Mouse (Mus musculus) spleen, postnatal 36 days (tissue): ENCODE data around the gene Sell.
"Not testable (repeated sequence)": the region's sequence is repeated elsewhere in the genome, so short reads cannot be mapped to it uniquely, and the experiment has no call there.

Experiments used
- DNase-seq, 2 experiments: peaks; one replicate each; pipeline ENCODE4 v3.0.0; 2022; ENCODE audit warnings: low spot score in 2 of 2, mixed read lengths in 1 of 2

The Sell gene

DNA sequence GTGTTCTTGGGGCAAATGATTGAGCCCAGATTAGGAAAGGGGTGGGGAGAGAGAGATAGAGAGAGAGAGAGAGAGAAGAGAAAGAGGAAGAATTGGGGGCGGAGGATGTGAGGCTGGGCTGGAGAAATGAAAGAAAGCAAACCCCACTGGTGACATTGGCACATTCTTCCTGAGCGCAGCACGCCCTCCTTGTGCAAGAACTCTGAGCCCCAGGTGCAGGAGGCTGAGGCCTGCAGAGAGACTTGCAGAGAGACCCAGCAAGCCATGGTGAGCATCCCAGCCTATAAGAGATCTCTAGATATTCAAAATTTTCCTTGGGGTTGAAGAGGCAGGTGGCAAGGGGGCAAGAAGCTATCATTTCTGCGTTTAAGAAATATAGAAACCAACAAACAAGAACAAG, at the start of gene Sell:
TSS of gene Sell (plus strand) at position 58 of the 400 bp plus-strand sequence.
- peak; percentile 81 to 84 for DNase-seq

DNA sequence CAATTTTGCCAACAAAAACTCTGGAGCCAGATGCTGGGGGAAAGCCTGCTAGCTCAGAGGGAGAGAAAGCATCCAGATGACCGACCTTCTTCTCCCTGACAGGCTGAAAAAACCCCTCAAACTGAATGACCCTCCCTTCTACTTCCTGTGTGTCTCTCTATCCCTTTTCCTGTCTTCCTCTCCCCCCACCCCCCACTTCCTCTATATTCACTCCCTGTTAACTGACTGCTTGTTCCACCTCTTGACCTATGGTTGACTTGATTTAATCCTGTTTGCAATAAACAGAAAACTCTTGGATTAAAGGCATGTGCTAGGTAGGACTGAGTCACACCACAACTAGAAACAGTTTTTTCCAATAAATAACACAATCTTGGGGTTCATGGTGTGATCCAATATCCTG, 47.2 kb upstream of the Sell start:
- no peak for DNase-seq

DNA sequence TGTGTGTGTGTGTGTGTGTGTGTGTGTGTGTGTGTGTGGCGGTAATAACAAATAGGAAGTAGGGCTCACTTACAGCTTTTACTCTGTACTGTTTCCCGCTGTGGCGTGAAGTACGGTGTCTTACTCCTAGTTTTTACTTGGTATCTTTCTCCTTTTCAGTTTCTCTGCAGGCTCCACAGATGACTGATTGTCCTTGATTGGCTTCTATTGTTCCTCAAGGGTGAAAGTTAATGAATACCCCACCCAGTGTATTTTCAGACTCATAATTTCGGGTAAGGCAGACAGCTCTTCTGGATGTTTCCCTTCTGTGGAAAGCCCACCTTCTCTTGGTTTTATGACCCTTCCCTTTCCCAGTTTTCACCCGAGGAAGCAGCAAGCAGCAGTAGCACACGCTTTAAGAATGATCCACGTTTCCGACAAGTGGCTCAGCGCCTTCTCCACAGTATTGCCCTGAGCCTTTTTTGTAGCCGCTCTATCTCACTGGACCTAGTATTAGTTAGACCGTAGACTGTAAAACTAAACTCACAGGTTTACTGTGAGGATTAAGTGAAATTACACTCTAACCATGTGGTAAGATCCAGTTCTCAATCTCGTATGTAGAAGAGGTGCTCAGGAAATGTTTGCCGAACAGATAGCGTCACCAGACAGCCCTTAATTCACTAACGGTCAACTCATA, 43.4 kb upstream of the Sell start:
- DNase-seq, result no peak

GRCm38 (mm10) chr1:164019789-164020188, 42.0 kb upstream of the Sell start:
- DNase-seq, result no peak

DNA sequence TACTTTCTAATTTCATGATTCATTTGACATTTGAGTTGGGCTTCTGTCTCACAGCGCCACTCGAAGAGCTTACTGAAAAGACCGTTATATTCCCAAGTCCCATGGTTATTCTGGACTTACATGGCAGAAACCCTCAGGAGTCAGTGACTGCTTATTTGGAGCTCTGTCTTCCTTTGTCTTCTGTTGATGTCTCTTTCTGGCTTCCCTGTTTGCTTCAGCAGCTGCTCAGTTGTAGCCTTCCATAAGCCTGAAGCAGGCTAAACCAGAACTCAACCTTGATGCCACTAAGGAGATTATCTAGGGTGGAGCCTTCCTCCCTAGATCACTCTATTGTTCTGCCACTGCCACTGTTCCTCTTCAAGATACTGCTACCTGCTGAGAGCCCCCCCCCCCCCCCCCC, 41.0 kb upstream of the Sell start:
- not testable (repeated sequence) for DNase-seq

- DNase-seq, result not testable (repeated sequence)
Observed at GRCm38 (mm10) chr1:164022106-164022505, 39.7 kb upstream of the Sell start.

DNA sequence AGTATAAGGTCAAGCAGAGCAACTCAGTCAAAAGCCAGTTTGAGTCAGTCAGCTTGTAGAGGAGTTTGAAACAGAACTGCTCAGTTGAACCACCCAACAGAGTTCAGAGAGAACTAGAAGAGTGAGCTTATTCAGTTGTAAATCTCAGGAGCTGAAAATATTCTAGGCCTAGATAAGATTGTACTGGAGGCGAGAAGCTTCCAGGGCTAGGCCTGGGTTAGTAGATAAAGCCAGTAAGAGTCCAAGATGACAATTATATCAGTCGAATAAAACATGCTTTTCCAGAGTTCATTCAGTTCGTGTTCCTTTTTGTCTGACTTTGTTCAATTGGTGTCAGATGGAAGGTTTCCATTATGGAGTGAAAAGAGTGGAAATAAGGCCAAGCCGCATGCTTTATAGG, 36.1 kb upstream of the Sell start:
- no peak for DNase-seq

GRCm38 (mm10) chr1:164027416-164027815, 34.4 kb upstream of the Sell start:
- DNase-seq, result peak in 1 of 2 experiments; percentile 20

DNA sequence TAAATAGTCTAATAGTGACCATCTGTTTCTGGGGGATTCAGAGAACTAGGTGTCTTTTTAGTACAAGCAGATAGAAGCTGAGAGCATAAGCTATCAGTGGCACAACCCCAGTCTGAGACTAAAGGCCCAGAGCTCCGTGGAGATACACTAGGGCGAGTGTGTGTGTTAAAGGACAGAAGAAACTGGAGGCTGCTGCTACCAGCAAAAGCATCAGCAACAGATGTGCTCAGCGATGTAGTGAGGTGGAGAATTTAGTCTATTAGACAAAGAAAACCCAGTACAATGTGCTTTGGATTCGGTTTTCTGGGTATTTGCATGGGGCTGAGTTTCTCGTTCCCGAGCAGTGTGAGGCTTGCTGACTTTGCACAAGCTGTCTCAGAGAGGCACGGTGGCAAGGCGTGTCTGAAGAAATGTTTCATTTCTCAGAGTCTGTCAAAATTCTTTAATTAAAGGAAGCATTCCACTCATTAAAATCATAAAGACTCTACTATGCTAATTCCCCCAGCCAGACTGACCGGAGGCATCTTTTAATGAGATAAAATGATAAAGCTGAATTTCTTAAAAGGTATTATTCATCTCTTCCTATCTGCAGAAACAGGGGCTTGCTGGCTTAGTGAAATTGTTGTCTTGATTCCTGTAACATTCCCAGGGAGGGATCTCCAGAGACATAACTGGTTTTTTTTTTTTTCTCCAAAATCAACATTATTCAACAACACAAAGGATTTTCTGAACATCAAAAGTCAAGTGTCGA, 21.2 kb upstream of the Sell start:
- DNase-seq, result no peak

GRCm38 (mm10) chr1:164043549-164043948, 18.2 kb upstream of the Sell start:
- no peak for DNase-seq

- DNase-seq, result no peak
Observed at GRCm38 (mm10) chr1:164047934-164048333, 13.8 kb upstream of the Sell start, which contains the start of gene Sele. Gene Sele (plus strand): TSS chr1:164048234.

DNA sequence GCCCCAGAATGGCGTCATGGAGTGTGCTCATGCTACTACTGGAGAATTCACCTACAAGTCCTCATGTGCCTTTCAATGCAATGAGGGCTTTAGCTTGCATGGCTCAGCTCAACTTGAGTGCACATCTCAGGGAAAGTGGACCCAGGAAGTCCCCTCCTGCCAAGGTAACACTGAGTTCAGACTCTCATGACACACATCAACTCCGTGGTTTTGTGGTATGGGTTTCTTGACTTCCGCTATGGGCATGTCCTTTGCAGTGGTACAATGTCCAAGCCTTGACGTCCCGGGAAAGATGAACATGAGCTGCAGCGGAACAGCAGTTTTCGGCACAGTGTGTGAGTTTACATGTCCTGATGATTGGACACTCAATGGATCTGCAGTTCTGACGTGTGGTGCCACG, 8.2 kb upstream of the Sell start:
- no peak for DNase-seq

GRCm38 (mm10) chr1:164054800-164055199, 7.0 kb upstream of the Sell start:
- no peak for DNase-seq

DNA sequence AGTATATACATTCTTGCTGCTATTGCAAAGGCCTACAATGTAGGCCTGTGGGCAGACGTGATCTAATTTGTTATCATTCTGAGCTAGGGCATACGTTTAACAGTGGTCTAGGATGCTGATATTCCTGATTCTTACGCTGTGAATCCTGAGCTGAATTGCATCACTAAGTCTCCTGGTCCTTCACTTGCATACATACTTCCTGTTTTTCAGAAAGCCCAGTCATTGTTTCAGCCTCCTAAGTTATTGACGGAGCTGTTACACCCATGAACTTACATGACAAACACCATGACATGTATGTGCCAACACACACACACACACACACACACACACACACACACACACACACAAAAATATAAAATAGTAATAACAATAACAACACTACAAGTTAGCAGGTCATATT, 1.7 kb upstream of the Sell start:
- no peak for DNase-seq

DNA sequence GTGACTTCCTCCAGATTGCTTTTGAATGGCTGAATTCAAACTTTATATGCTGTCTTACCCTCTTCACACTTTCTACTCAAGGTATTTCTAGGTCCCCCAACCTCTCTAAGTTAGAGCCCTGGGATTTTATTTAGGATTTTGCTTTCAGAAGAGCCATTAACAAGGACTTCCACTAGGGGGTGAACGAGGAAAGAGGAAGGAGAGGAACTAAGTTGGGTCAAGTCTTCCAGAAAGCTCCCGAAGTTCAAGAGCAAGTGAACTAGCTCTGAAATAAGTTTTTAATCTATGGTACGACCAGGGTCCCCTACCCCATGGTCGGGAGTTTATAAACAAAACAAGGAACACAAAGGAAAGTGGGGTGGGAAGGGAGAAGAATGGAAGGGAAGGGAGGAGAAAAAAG, 504 bp upstream of the Sell start:
- peak; percentile 62 to 77 for DNase-seq

DNA sequence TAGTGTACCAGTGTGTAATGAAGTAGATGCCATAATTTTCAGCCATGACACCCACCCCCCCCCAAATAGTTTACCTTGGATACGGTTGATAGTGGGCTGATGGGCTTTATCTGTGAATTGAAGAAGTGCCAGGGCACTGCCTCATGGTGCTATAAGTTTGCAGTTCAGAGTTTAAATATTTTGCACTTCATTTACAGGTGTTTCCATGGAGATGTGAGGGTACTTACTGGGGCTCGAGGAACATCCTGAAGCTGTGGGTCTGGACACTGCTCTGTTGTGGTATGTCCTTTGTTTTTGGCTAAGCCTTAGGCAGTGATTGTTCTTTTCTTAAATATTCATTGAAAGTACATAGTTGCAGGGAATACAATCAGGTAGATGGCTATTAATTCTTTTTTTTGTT, 1.1 kb downstream of the Sell start:
- DNase-seq, result no peak

DNA sequence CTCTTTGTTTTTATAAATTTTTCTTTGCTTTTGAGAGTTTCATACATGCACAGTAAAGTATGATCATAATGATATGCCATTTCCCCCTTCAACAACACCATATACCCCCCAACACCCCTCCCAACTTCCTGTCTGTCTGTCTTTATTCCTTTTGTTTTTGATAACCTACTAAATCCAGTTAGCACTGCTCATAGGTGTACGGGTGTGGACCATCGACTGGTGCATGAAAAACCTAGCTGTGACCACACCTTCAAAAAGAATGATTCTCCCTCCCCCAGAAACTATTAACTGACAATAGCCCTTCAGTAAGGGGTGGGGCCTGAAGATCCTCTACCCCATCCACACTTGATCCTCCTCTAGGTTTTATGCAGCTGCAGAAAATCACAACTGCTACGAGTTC, 2.0 kb downstream of the Sell start:
- peak; percentile 62 to 73 for DNase-seq

GRCm38 (mm10) chr1:164069261-164069660, 7.5 kb downstream of the Sell start:
- DNase-seq, result no peak

DNA sequence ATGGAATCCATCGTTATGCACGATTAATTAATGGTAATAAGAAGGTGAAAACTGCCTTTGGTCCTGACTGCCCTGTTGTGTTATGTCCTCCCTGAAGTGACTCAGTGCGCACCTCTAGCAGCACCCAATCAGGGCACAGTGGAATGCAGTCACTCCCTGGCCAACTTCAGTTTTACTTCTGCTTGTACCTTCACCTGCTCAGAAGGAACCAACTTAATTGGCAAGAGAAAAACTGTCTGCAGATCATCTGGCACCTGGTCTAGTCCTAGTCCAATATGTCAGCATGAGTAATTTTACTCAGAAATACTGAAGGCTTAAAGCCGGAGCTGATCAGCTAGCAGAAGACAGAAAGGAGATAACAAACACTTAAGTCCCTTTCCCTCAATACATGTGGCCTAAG, 8.7 kb downstream of the Sell start:
- DNase-seq, result peak; percentile 72 to 76

DNA sequence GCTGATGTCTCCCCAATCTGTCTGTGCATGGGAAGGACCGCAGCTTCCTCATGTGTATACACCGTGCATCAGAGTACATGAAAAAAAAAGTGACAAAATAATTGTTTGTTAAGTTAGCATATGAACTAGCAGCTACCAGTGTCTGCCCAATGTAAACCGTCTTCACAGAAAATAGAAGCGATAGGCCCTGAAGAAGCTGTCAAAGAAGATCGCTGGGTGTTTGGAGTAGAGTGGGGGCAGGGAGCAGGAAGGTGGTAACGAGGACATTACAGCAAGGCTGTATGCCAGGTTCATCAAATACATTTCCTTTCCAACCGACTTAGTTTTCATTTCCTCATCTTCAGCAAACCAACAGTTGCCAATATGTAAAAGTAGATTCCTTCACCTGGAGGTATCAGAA, 9.3 kb downstream of the Sell start:
- DNase-seq, result peak; percentile 77 to 81

- no peak for DNase-seq
Observed at GRCm38 (mm10) chr1:164072001-164072400, 10.2 kb downstream of the Sell start.

- no peak for DNase-seq
Observed at GRCm38 (mm10) chr1:164073091-164073490, 11.3 kb downstream of the Sell start.

GRCm38 (mm10) chr1:164073803-164074202, 12.0 kb downstream of the Sell start:
- no peak for DNase-seq
